Mouse (Mus musculus): ENCODE measurements around the gene Plac9a. TPM values are rescaled to one million over a fixed set of nuclear protein-coding genes. Genes with fewer than 3 reads are reported as not detected.
"Not testable (repeated sequence)": the region's sequence is repeated elsewhere in the genome, so short reads cannot be mapped to it uniquely, and the experiment has no call there.

Plac9a gene
- total RNA-seq (2021), result 1 to 10 TPM; 2.6 to 3.6 TPM
- long read RNA-seq, experiment 1, transcript Plac9a-201 (4 exons, 1,555 nt), result major isoform, 12 of 13 reads
- long read RNA-seq, experiment 1, partial matches to known transcripts, result 0 of 13 reads
- long read RNA-seq, experiment 1, other reads (novel, unspliced or antisense), result 0 of 13 reads
- long read RNA-seq, experiment 2, transcript Plac9a-201 (4 exons, 1,555 nt), result major isoform, 7 of 8 reads
- long read RNA-seq, experiment 2, partial matches to known transcripts, result 0 of 8 reads
- long read RNA-seq, experiment 2, other reads (novel, unspliced or antisense), result 1 of 8 reads

- H3K4me3 ChIP-seq; intact Hi-C loops (cut with DNase I); DNase-seq; H3K27ac ChIP-seq: not testable (repeated sequence)
These were observed at the start of gene Plac9a for GRCm38 (mm10) chr14:25903000-25903399. Gene Plac9a, minus strand, starts transcription at chr14:25903100.

DNA sequence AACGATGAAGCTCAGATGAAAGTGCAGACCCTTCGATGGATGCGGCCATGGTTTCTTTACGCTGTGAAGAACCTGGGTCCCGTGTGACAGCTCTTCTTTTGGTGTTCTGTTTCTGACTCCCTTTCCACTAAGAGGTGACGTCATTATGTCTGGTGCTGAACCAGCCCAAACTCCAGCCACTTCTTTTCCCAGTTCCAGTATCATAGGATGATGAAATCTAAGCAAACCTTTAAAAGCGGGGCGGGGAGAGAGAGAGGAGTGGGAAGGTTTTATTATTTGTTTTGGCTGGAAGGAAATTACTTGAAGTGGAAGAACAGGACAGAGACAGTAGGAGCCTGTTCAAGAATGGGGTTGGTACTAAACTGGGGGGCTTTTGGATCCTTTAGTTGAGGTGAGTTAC lies 35.1 kb upstream of the Plac9a start, which contains the start of gene Cphx1:
Gene Cphx1 (plus strand): TSS at position 301 of the 400 bp plus-strand sequence.
- H3K4me3 ChIP-seq; DNase-seq; H3K27ac ChIP-seq; intact Hi-C loops (cut with DNase I): not testable (repeated sequence)

- H3K4me3 ChIP-seq; DNase-seq; H3K27ac ChIP-seq; intact Hi-C loops (cut with DNase I): not testable (repeated sequence)
These were observed 34.1 kb upstream of the Plac9a start for GRCm38 (mm10) chr14:25936867-25937630.

DNA sequence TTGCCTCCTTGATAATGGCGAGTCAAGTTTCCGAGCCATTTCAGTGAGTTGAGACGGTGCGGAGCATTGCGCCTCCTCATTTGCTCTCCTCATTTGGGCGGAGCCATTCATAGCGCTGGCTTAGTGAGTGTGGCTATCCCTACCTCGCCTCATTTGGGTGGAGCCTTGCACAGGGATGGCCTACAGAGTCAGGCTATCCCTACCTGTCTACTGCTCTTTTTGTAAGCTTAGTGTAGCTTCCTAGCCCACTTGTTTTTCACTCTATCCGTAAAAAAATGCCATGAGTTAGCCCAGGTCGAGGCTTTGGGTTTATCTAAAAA lies 24.6 kb upstream of the Plac9a start, which contains the start of gene Tmem254a:
Gene Tmem254a (minus strand): TSS at position 111 of the 320 bp plus-strand sequence.
- H3K4me3 ChIP-seq; H3K27ac ChIP-seq; DNase-seq; intact Hi-C loops (cut with DNase I): not testable (repeated sequence)

DNA sequence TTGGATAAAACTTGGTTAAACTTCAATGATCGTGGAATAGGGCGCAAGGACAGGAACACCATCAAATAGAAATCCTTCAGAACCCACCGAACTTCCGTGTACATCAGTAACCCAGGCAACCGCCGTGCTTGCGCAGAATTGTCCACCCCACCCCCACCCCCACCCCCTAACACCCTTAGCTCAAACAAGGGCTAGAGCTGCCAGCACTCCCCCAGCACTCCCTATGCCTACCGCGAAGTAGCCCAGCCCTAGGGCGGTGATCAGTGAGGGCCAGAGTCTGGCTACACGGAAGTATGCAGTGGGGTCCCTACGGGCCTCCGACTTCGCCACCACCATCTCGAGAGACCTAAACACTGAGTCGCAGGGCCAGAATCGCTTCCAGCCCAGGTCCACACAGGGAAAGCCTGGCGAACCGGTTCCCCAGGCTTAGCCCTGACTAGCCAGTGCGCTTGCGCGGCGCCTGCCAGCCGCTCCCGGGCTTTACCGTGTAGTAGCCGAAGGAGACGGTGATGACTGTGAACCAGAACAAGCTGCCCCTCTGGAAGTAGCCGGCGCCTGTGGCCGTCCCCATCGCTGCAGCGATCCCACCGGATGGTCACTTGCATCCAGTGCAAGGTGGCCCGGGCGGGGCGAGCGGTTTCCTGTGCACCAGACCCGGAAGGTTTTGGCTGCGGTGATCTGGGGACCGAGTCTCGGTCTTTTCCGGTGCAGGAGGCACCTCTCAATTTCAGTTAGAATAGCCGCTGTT lies 24.1 kb upstream of the Plac9a start:
- H3K27ac ChIP-seq; intact Hi-C loops (cut with DNase I); H3K4me3 ChIP-seq; DNase-seq: not testable (repeated sequence)

DNA sequence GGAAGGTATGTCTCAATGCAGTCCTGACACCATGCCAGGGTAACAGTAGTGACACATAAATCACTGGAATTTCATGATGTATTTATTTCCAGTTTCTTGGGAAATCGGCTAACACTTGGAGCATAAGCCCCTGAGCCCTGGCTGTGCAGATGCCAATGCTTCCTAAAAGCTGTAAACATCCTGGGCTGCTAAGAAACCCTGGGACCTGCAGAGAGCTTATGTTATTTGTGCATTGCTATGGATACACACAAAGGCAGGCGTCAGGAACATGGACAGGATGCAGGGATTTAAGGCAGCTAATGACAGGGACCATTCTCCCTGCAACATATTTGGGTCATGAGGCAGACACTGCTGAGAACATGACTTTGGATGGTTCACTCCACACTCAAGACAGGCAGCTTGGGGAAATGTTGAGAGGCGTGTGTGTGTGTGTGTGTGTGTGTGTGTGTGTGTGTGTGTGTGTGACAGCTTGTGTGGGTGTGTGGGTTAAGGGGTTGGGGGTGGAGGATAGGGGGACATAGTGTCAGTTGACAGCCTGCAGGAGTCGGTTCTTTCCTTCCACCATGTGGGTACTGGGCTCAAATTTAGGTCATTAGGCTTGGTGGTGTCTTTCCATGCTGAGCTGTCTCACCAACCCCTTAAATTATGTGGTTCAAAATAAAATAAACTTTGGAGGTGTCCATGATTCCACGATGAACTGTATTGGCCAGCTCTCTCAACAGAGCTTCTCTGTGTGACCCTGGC lies 15.7 kb upstream of the Plac9a start:
- H3K27ac ChIP-seq; DNase-seq; H3K4me3 ChIP-seq; intact Hi-C loops (cut with DNase I): not testable (repeated sequence)

- DNase-seq; H3K4me3 ChIP-seq; H3K27ac ChIP-seq; intact Hi-C loops (cut with DNase I): not testable (repeated sequence)
These were observed 6.1 kb upstream of the Plac9a start for GRCm38 (mm10) chr14:25908976-25909375.

DNA sequence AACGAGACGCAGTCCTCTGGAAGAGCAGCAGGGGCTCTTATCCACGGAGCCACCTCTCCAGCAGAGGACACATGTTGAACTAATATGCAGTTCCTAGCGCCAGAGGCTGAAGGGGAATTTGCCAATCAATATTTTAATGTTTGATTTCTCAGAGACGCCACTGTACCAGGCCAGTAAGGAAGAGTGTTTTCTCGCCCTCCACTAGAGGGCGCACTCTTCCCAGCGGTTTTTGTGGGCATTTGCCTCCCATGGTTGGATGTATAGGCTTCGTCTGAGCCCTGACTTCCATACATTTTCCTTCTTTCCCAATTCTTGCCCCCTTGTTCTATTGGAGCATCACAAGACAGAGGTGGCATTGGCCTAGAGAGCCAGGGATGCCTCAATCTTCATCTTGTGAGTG lies 4.4 kb upstream of the Plac9a start:
- DNase-seq; H3K4me3 ChIP-seq; H3K27ac ChIP-seq; intact Hi-C loops (cut with DNase I): not testable (repeated sequence)

DNA sequence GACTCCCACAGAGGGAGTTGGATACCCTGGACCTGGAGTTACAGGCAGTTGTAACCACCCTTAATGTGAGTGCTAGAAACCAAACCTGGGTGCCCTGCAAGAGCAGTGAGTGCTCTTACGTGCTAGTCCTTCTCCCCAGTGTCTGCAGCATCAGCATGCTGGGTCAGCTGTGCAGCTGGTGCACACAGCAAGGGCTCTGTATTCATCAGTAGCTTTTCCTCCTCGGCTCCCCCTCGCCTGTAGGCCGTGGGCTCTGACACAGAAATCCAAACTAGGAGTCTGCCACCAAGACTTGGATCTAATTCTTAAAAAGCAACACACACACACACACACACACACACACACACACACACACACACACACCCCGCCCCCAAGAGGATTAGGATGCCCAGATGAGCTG lies 2.3 kb upstream of the Plac9a start:
- intact Hi-C loops (cut with DNase I); H3K27ac ChIP-seq; H3K4me3 ChIP-seq; DNase-seq: not testable (repeated sequence)

- intact Hi-C loops (cut with DNase I); H3K27ac ChIP-seq; H3K4me3 ChIP-seq; DNase-seq: not testable (repeated sequence)
These were observed 7.2 kb downstream of the Plac9a start for GRCm38 (mm10) chr14:25895686-25896085.

DNA sequence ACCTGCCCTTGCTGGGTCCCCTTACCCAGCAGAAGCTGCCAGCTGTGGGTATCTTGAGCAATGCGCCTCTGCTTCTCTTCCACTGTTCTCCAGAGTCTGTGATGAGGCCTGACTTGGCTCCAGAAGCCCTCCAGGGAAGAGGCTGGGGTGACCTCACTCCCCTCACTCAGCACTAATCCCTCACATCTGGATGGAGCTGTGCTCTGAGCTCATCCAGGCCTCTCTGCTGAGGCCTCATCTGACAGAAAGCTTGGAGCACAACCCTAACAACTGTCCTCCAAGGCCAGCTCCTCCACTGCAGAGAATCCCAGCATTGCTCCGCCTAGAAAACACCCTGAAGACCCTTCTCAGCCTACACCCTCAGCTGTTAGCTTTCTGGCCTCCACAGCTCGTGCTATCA lies 8.3 kb downstream of the Plac9a start:
- intact Hi-C loops (cut with DNase I); H3K27ac ChIP-seq; H3K4me3 ChIP-seq; DNase-seq: not testable (repeated sequence)

DNA sequence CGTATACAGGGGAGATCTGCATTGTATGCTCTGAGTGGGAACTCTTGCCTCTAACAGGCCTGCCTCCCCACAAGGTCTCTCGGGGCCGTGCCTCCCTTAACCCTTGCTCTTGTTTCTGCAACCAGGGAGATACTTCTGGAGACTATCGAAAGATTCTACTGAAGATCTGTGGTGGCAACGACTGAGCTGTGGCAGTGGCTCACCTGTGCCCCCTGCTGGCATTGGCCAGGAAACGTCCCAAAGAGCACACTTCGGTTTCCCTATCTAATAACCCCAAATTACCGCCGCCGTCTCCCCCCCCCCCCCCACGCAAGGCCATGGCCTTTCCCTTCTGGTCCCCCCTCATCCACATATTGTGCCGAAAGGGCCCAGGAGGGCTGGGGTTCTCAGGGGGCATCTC lies 17.0 kb downstream of the Plac9a start:
- H3K4me3 ChIP-seq; H3K27ac ChIP-seq; intact Hi-C loops (cut with DNase I); DNase-seq: not testable (repeated sequence)

DNA sequence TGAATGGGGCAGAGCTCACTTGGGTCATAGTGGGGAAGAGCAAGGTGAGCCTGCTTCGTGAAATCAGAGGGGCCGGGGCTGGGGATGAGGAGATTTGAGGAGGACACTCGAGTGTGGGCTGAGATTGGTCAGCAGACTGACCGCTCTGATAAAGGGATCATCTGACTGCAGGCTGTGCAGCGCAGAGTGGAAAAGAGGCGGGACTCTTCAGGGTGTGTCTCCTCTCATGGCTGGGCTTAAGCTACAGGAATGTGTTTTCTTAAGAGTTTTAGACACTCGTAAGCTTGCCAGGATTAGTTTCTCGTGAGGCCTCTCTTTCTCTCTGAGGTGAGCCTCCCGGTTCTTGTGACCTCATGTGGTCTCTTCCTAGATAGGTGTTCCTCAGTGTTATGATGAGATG lies 21.1 kb downstream of the Plac9a start:
- intact Hi-C loops (cut with DNase I); H3K27ac ChIP-seq; DNase-seq; H3K4me3 ChIP-seq: not testable (repeated sequence)

DNA sequence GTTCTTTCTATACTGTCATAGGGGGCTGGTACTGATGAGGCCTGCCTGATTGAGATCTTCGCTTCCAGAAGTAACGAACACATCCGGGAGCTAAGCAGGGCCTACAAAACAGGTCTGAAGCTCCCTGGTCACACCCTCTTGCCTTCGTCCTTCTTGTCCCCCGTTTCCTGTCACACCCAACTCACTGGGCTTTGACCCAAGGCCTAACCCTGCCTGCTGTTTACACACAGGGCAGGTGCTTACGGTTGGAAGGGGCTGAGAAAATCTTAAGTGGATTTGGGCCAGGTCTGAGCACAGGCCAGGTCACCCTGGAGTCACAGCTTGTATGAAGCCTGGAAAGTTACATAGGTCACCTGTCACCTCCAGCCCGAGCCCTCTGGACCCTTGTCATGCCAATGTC lies 26.3 kb downstream of the Plac9a start:
- intact Hi-C loops (cut with DNase I); DNase-seq; H3K4me3 ChIP-seq; H3K27ac ChIP-seq: not testable (repeated sequence)
